Mouse (Mus musculus): ENCODE measurements at regions not wholly inside any gene's neighbourhood (a gene's known extent, or its start where the extent isn't known, plus 50 kb on each side); places are given as distances from the start of the nearest gene placed in this dataset.

GRCm38 (mm10) chr2:117548273-117548672, 205.5 kb upstream of the Rasgrp1 start:
- DNase-seq, result no peak

- DNase-seq, result no peak
Observed at GRCm38 (mm10) chr2:117556301-117556700, 213.5 kb upstream of the Rasgrp1 start.

- no peak for DNase-seq
Observed at GRCm38 (mm10) chr2:117570987-117571386, 228.2 kb upstream of the Rasgrp1 start.

- no peak for DNase-seq
Observed at GRCm38 (mm10) chr2:117587381-117587780, 244.6 kb upstream of the Rasgrp1 start.

- no peak for DNase-seq
Observed at GRCm38 (mm10) chr2:117595028-117595427, 252.2 kb upstream of the Rasgrp1 start.

GRCm38 (mm10) chr2:117597573-117597972, 254.8 kb upstream of the Rasgrp1 start:
- no peak for DNase-seq

GRCm38 (mm10) chr2:117614772-117615171, 272.0 kb upstream of the Rasgrp1 start:
- DNase-seq, result no peak

- no peak for DNase-seq
Observed at GRCm38 (mm10) chr2:117618063-117618462, 275.3 kb upstream of the Rasgrp1 start.

GRCm38 (mm10) chr2:117623955-117624354, 281.2 kb upstream of the Rasgrp1 start:
- no peak for DNase-seq

- DNase-seq, result no peak
Observed at GRCm38 (mm10) chr2:117634906-117635305, 292.1 kb upstream of the Rasgrp1 start.

- no peak for DNase-seq
Observed at GRCm38 (mm10) chr2:117637397-117637796, 294.6 kb upstream of the Rasgrp1 start.

- DNase-seq, result no peak
Observed at GRCm38 (mm10) chr2:117652101-117652500, 309.3 kb upstream of the Rasgrp1 start.

GRCm38 (mm10) chr2:117652647-117653046, 309.8 kb upstream of the Rasgrp1 start:
- DNase-seq, result no peak

- no peak for DNase-seq
Observed at GRCm38 (mm10) chr2:117656546-117657175, 313.9 kb upstream of the Rasgrp1 start.

GRCm38 (mm10) chr2:117660217-117660924, 317.6 kb upstream of the Rasgrp1 start:
- no peak for DNase-seq

- no peak for DNase-seq
Observed at GRCm38 (mm10) chr2:117662653-117663052, 319.9 kb upstream of the Rasgrp1 start.

GRCm38 (mm10) chr2:117666528-117666927, 323.7 kb upstream of the Rasgrp1 start:
- no peak for DNase-seq

GRCm38 (mm10) chr2:117668137-117668536, 325.3 kb upstream of the Rasgrp1 start:
- no peak for DNase-seq

GRCm38 (mm10) chr2:117674877-117675276, 332.1 kb upstream of the Rasgrp1 start:
- no peak for DNase-seq

GRCm38 (mm10) chr2:117678650-117679049, 335.8 kb upstream of the Rasgrp1 start:
- DNase-seq, result no peak

GRCm38 (mm10) chr2:117685836-117686453, 343.1 kb upstream of the Rasgrp1 start:
- no peak for DNase-seq

- no peak for DNase-seq
Observed at GRCm38 (mm10) chr2:117693537-117693936, 350.7 kb upstream of the Rasgrp1 start.

- no peak for DNase-seq
Observed at GRCm38 (mm10) chr2:117710173-117710813, 367.5 kb upstream of the Rasgrp1 start.

GRCm38 (mm10) chr2:117724066-117724465, 381.3 kb upstream of the Rasgrp1 start:
- no peak for DNase-seq

Data from liver (tissue).